Mouse (Mus musculus): Measurements from ENCODE around the gene Riox1.

The Riox1 gene

DNA sequence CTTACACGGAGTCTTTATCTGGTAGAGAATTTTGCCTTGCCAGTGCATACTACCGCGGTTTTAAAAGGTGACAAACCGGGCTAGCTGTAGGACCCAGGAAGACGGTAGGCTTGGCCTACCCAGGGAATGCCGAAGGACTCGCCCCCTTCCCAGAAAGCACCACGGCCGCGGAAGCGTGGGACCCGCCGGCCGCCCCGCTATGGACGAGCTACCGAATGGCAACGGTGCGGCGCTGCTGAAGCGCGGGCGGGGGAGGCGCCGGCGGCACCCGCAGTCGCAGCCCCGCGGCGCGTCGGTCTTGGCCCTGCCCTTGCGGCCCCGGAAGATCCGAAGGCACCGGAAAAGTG is at the start of gene Riox1:
Gene Riox1, plus strand, starts transcription at position 116 of the 347 bp plus-strand sequence.
- WGBS: under 1% methylated on average over 37 of the region's 37 CpGs

GRCm38 (mm10) chr12:83910451-83910850 is 40.0 kb upstream of the Riox1 start:
- WGBS: 97% methylated on average over 2 of the region's 2 CpGs

DNA sequence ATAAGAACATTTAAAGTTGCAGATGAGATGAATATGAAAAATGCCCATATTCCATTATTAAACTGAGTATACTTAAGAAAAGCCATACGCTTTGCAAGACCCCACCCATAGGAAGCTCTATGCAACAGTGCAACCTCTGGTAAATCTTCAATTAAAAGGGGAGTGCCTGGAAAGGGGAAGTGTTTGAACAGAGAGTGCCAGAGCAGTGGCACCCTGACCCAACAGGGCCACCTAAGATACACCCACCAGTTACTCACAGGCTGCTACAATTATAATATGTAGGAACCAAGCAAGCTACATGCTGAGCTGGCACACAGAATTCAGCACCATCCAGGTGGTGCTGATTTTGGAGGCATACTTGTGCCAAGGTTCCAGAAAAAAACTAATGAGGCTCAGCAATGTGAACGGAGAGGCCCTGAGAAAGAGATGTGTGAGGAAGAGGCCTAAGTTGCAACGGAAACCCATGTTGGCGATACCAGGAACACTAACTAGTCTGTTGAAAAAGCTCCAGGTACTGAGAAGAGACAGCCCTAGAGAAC is 36.1 kb upstream of the Riox1 start:
- 60% methylated on average over 4 of the region's 4 CpGs for WGBS

- WGBS: 58% methylated on average over 1 of the region's 1 CpGs
Observed at GRCm38 (mm10) chr12:83914797-83915196, 35.6 kb upstream of the Riox1 start.

GRCm38 (mm10) chr12:83916884-83917283 is 33.5 kb upstream of the Riox1 start:
- 50% methylated on average over 9 of the region's 9 CpGs for WGBS

GRCm38 (mm10) chr12:83920721-83921441 is 29.5 kb upstream of the Riox1 start:
- under 1% methylated on average over 30 of the region's 31 CpGs for WGBS

- 1% methylated on average over 61 of the region's 63 CpGs for WGBS
Observed at GRCm38 (mm10) chr12:83921535-83922381, 28.6 kb upstream of the Riox1 start, which contains the start of gene Numb. TSS of gene Numb (minus strand) at chr12:83921934.

DNA sequence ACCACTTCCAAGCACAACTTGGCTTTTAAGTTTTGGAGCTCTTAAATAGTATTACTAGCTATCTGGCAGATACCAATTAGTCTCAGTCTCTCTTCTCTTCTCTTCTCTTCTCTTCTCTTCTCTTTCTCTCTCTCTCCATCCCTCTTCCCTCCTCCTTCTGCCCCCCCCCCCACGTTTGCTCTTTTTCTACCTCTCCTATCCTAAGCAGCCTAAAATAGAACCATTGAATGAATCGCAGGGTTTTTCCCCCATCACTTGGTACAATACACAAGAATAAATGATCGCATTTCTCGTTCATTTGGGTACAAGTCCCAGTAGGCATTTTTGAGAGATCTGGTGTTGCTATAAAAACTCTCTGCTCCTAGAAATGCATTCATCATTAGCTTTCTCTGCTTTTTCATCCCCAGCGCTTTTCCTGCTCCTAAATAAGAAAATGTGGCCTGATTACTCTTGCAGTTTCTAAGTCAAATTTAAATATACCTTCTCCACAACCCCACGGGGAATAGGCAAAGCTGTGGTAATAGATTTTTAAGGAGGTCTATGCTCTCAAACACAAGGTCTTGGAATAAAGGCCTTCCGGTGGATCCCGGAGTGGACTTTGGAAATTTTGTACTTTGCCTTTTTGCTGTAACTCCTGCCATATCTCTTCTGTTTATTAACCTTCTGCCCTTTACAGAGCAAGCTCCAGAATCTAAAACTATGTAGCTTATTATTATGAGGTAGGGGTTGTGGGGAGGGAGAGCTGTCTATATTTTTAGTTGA is 27.5 kb upstream of the Riox1 start:
- 23% methylated on average over 8 of the region's 8 CpGs for WGBS

DNA sequence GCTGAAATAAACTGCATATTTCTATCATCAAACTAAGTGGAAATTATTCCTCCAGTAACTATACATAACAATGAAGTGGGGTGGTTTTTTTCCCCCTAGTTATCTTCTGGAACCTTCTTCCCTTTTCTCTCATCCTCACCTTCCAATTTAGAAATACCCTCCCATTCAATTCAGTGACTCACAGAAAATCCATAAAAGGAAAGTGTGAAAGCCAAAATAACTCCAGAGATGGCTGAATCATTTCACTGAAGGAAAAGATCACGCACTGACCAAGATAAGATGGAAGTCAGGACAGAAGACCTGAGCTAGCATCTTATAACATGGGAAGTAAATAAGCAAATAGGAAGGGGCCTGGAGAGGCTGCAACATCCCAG is 26.9 kb upstream of the Riox1 start:
- 50% methylated on average over 1 of the region's 1 CpGs for WGBS

GRCm38 (mm10) chr12:83924332-83924731 is 26.1 kb upstream of the Riox1 start:
- WGBS: 86% methylated on average over 3 of the region's 3 CpGs

DNA sequence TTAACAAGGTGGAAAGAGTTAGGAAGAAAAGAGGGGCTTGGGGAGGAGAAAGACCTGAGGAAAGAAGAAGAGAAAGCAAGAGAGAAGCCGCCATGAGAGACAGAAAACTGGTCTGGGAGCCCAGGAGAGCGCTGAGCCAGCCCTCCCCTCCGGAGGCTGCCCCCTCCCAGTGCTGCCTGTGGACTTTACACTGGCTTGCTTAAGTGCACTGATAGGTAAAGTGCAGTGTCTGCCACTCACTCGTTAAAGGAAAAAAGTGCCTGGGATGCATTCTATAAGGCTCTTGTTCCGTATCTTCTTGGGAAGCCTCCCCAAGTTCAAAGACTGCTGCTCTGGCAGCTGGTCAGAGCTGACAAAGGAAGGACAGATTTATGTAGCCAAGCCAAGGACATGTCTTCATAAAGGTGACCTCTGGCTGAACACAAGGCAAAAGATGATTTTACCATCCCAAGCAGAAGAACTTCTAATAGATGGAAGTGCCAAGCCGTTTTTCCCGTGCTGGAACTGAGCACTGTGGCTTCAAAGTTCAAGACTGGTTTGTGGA is 25.2 kb upstream of the Riox1 start:
- 80% methylated on average over 7 of the region's 7 CpGs for WGBS

GRCm38 (mm10) chr12:83926061-83926460 is 24.3 kb upstream of the Riox1 start:
- WGBS: 69% methylated on average over 2 of the region's 2 CpGs

DNA sequence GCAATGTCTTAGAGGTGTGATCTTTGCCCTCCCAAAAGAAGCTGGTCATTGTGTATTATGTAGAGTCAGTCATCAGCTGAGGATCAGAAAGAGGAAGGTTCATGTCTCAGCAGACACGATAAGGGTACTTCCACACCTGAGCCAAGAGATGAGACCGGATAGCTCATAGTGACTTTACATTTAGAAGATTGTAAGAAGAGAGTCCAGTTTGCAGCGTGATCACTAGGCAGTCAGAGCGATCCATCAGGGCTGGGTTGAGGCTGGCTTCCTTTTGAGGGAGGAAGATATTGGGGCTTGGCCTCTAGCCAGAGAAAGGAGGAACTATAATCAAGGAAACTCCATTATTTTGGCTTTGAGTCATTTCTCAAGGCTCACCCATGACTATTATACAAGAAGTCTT is 22.7 kb upstream of the Riox1 start:
- WGBS: 66% methylated on average over 4 of the region's 4 CpGs

DNA sequence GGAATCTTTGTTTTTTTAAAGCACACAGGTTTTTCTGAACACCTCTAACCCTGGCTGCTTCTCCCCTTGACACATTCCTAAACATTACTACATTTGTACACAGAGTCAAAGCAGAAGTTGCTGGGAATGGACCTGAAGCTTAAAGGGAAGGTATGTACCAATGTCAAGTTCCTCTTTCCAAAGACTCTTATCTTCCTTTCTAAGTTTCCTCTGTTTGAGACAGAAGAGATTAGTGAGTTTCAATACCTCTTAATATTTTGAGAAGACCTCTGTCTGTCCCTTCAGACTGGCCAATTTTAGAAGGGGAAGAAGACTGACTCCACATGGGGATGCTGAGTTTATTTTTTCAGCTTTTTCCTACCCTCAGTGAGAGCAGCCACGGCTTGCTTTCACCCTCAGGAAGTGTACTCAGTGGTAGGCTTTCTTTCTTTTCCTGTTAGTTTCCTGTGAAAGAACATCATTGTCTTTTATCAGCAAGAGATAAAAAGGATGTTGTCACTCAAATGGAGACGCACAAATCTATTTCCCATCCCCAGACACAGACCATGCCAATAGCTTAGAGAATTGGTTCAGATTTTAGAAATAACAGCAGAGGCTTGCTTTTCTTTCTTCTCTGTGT is 21.1 kb upstream of the Riox1 start:
- 32% methylated on average over 2 of the region's 2 CpGs for WGBS

GRCm38 (mm10) chr12:83937600-83937999 is 12.8 kb upstream of the Riox1 start:
- 53% methylated on average over 10 of the region's 10 CpGs for WGBS

GRCm38 (mm10) chr12:83938592-83938991 is 11.8 kb upstream of the Riox1 start:
- 67% methylated on average over 1 of the region's 1 CpGs for WGBS

DNA sequence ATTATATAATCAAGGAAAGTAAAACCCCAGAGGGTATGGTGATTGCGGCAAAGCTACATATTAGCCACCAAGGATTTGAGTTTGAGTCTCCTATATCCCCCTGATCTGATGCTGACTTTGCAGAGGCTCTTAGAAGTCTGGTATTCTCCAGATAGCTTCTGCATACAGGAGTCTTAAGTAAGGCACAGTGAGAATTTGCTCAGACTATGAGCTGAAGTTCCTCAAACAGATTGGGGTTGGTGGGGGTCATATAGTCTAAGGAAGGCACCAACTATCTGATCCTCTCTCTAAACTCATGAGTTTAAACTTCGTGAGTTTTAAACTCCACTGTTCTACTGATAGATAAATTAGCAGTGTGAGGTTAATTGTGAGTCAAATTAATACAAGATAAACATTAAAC is 11.1 kb upstream of the Riox1 start:
- 92% methylated on average over 2 of the region's 2 CpGs for WGBS

DNA sequence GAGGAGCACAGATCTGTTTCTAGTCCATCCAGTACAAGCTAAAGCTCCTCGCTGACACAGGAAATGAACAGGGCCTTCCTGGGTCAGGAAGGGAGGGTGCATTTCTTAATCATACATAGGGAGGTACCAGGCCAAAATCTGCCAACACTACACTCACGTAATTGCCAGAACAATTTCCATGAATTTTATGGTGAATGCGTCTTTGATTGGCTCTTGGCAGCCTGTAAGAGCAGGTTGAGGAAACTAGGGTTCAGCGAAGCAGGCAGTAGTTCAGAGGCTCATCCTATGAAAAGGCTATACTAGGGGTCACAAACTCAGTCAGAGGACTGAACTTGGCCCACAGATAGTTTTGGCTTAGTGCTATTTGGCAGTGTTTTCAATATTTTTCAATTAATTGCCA is 10.4 kb upstream of the Riox1 start:
- 73% methylated on average over 4 of the region's 4 CpGs for WGBS

- 74% methylated on average over 3 of the region's 3 CpGs for WGBS
Observed at GRCm38 (mm10) chr12:83941938-83942337, 8.5 kb upstream of the Riox1 start.

DNA sequence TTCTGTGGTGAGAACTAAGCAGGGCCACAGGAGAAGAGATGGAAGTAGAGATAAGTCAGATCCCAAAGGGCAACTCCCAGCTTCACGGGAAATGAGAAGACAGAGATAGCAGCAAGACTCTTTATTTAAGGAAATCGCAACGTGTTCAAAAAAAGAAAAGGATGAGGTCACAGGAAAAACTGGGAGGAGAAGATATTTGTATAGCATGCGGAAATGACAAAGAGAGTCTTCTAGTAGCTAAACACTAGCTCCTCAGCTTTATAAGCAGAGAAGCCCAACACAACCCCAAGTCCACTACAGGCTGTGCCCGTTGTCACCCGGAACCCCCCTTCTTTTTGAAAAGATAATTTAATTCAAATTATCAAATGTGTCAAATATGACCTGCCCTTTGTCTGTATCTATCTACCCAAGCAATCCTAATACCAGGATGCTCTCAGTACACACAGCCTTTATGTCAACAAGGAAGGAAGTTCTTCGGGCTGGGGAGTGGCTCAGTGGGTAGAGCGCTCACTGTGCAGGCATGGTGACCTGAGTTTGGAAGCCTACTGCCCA is 3.1 kb upstream of the Riox1 start:
- WGBS: 50% methylated on average over 8 of the region's 8 CpGs

DNA sequence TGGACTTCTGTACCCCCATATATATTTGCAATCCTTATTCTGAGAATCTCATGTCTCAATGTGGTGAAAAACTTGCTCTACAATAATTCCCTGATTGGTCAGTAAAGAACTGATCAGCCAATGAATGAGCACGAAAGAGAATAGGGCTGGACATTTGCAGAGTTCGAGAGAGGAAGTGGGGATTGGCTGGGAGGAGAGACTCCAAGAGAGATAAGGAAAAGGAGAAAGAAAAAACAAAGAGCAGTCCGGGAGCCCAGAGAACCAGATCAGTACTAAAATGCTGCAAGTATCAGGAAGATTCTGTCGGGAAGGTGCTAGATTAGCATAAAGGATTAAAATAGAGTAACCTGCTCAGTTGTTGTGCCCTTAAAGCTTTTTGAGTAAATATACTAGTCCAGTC is 1.4 kb upstream of the Riox1 start:
- WGBS: 81% methylated on average over 4 of the region's 4 CpGs
